Mouse (Mus musculus) hindbrain, embryonic 10.5 days (tissue): ENCODE measurements at regions not wholly inside any gene's neighbourhood (a gene's known extent, or its start where the extent isn't known, plus 50 kb on each side); places are given as distances from the start of the nearest gene placed in this dataset.

Source experiments
- DNase-seq: peaks from one replicate; pipeline ENCODE4 v3.0.0-alpha.2; 2017; ENCODE audit warnings: low spot score
- H3K27ac ChIP-seq: fragments of 300-500 bp; sonication (generic); 2 replicates; pipeline ENCODE4 v1.5.1; 2016; ENCODE audit warnings: mild to moderate bottlenecking, moderate library complexity
- H3K27me3 ChIP-seq: fragments of 300-500 bp; sonication (generic); 2 replicates; pipeline ENCODE4 v1.6.1; 2016; ENCODE audit warnings: mild to moderate bottlenecking; ENCODE audit not compliant: poor library complexity, insufficient read depth, severe bottlenecking
- H3K36me3 ChIP-seq: fragments of 300-500 bp; sonication (generic); 2 replicates; pipeline ENCODE4 v1.6.1; 2016; ENCODE audit warnings: mild to moderate bottlenecking, moderate library complexity
- H3K4me1 ChIP-seq: fragments of 300-500 bp; sonication (generic); replicated peaks from 2 replicates; pipeline ENCODE4 v1.6.1; 2016; ENCODE audit warnings: mild to moderate bottlenecking
- H3K4me3 ChIP-seq: fragments of 300-500 bp; sonication (generic); 2 replicates; pipeline ENCODE4 v1.5.1; 2016; ENCODE audit warnings: mild to moderate bottlenecking, moderate library complexity
- H3K9me3 ChIP-seq: fragments of 300-500 bp; sonication (generic); 2 replicates; pipeline ENCODE4 v1.6.1; 2016; ENCODE audit warnings: mild to moderate bottlenecking, moderate library complexity
- WGBS: fragments of 180-500 bp; shearing (Covaris S2); methylation state at CpG from one replicate; pipeline ENCODE4 v1.1.7; 2016; 5-methylcytosine and 5-hydroxymethylcytosine counted together

- no peaks in the 10 kb centered on the region for H3K9me3 ChIP-seq
Observed at GRCm38 (mm10) chr1:168805442-168805841, 373.4 kb upstream of the Pbx1 start.

DNA sequence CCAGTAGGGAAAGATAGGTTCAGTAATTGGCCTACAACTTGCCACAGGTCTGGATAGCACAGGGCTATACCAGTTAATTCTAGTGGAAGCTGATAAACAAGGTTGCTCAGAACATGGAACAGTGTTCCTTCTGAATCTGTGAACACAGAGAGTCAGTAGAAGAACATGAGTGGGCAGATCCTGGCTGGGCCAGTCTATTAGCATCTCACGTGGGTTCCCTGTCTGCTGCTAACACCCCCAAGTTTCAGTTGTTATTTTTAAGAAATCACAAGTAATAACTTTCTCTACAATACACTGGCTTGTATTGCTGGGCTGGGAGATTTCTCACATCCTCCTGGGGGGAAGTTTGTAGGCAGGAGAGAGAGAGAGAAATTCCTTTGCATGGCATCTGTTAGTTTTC is 369.0 kb upstream of the Pbx1 start:
- Histone ChIP-seq H3K9me3 (no peaks in the 10 kb centered on the region), H3K27me3 (no peaks in the 10 kb centered on the region), H3K27ac (no peak overlapping the region), H3K4me3 (no peak overlapping the region), H3K4me1 (no peaks in the 10 kb centered on the region), H3K36me3 (no peaks in the 10 kb centered on the region)
- no peak for DNase-seq
- 78% methylated on average over 1 of the region's 1 CpGs for WGBS

More at GRCm38 (mm10) chr1:168805442-168805841, 373.4 kb upstream of the Pbx1 start:
- Histone ChIP-seq H3K36me3 (no peaks in the 10 kb centered on the region), H3K4me1 (no peaks in the 10 kb centered on the region), H3K27me3 (no peaks in the 10 kb centered on the region), H3K27ac (no peak overlapping the region), H3K4me3 (no peak overlapping the region)
- no peak for DNase-seq
- 84% methylated on average over 3 of the region's 3 CpGs for WGBS

GRCm38 (mm10) chr1:168786731-168787130 is 354.7 kb upstream of the Pbx1 start:
- Histone ChIP-seq H3K4me3 (no peak overlapping the region), H3K27ac (no peak overlapping the region), H3K9me3 (no peaks in the 10 kb centered on the region), H3K27me3 (no peaks in the 10 kb centered on the region), H3K4me1 (0 out of 2 replicates have a peak, but pooled peaks cover 5% of the 10 kb centered on the region), H3K36me3 (no peaks in the 10 kb centered on the region)
- 50% methylated on average over 3 of the region's 3 CpGs for WGBS
- no peak for DNase-seq

GRCm38 (mm10) chr1:168783851-168784250 is 351.8 kb upstream of the Pbx1 start:
- H3K4me3 ChIP-seq = no peak overlapping the region

GRCm38 (mm10) chr1:168764368-168764895 is 332.4 kb upstream of the Pbx1 start:
- DNase-seq = no peak
- 83% methylated on average over 6 of the region's 6 CpGs for WGBS
- Histone ChIP-seq H3K36me3 (no peaks in the 10 kb centered on the region), H3K9me3 (no peaks in the 10 kb centered on the region), H3K27me3 (no peaks in the 10 kb centered on the region), H3K27ac (no peak overlapping the region), H3K4me3 (no peak overlapping the region), H3K4me1 (0 out of 2 replicates have a peak, but pooled peaks cover 6% of the 10 kb centered on the region)

More at GRCm38 (mm10) chr1:168783851-168784250, 351.8 kb upstream of the Pbx1 start:
- DNase-seq = no peak
- Histone ChIP-seq H3K9me3 (no peaks in the 10 kb centered on the region), H3K27ac (no peak overlapping the region), H3K27me3 (no peaks in the 10 kb centered on the region), H3K4me1 (0 out of 2 replicates have a peak, but pooled peaks cover 5% of the 10 kb centered on the region), H3K36me3 (no peaks in the 10 kb centered on the region)

- Histone ChIP-seq H3K9me3 (no peaks in the 10 kb centered on the region), H3K4me1 (0 out of 2 replicates have a peak, but pooled peaks cover 6% of the 10 kb centered on the region), H3K27ac (no peak overlapping the region), H3K27me3 (no peaks in the 10 kb centered on the region), H3K36me3 (no peaks in the 10 kb centered on the region), H3K4me3 (no peak overlapping the region)
- DNase-seq = no peak
- 97% methylated on average over 2 of the region's 2 CpGs for WGBS
Observed at GRCm38 (mm10) chr1:168761095-168761494, 329.0 kb upstream of the Pbx1 start.

DNA sequence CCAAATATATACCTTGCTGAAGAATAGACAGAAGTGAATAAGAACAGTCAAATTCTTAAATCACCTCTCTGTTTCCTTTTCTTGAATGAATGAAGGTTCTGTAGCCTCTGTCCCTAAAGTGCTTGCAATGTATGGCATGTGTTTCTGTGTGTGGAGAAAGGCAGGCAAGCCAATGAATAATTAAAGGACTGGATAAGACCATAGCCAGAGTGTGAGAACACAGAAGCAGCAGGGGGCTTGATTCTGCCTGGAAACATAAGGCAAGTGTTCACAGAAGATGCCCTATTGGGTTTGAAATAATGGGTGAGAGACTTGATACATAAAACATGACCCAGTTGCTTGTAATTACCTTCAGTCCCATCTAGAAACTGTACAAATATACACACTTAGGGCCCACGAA is 328.2 kb upstream of the Pbx1 start:
- DNase-seq = no peak
- no peaks in the 10 kb centered on the region for H3K9me3 ChIP-seq

DNA sequence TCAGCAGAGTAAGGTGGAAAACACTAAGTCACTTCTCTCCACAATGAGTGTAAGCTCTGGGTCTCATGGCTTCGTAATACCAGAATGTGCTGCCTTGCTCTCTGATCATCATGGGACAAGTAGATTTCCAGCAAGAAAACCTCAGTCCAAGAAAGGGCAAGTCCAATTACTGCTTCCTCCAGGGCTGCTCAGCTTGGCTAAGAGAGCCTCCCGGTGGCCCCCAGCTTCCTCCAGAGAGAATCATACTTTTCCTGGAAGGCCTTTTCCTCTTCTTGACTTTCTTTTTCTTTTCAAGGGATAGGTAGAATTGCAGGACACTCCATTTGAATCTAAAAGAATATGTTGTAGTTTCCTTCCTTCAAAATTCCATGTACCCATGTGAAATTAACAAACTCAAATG is 326.8 kb upstream of the Pbx1 start:
- peaks cover 12% of the 10 kb centered on the region; the same call in 1 of the 2 replicates for H3K4me1 ChIP-seq
- DNase-seq = no peak
- WGBS = 83% methylated on average over 2 of the region's 2 CpGs
- no peaks in the 10 kb centered on the region for H3K9me3 ChIP-seq
- no peak overlapping the region for H3K4me3 ChIP-seq
- H3K27me3 ChIP-seq = no peaks in the 10 kb centered on the region
- H3K27ac ChIP-seq = no peak overlapping the region
- H3K36me3 ChIP-seq = no peaks in the 10 kb centered on the region

More for the DNA sequence above, 328.2 kb upstream of the Pbx1 start:
- Histone ChIP-seq H3K4me3 (no peak overlapping the region), H3K27ac (no peak overlapping the region), H3K27me3 (no peaks in the 10 kb centered on the region), H3K4me1 (0 out of 2 replicates have a peak, but pooled peaks cover 6% of the 10 kb centered on the region), H3K36me3 (no peaks in the 10 kb centered on the region)
- WGBS = 72% methylated on average over 1 of the region's 1 CpGs

GRCm38 (mm10) chr1:168754196-168754595 is 322.1 kb upstream of the Pbx1 start:
- Histone ChIP-seq H3K9me3 (no peaks in the 10 kb centered on the region), H3K4me1 (peaks cover 7% of the 10 kb centered on the region; the same call in 1 of the 2 replicates), H3K4me3 (no peak overlapping the region), H3K27ac (no peak overlapping the region), H3K36me3 (no peaks in the 10 kb centered on the region), H3K27me3 (no peaks in the 10 kb centered on the region)
- peak; percentile 44 for DNase-seq
- WGBS = 52% methylated on average over 7 of the region's 7 CpGs

- H3K36me3 ChIP-seq = no peaks in the 10 kb centered on the region
- H3K4me1 ChIP-seq = no peaks in the 10 kb centered on the region
- DNase-seq = no peak
- no peaks in the 10 kb centered on the region for H3K27me3 ChIP-seq
- H3K9me3 ChIP-seq = no peaks in the 10 kb centered on the region
- H3K27ac ChIP-seq = no peak overlapping the region
- WGBS = 78% methylated on average over 1 of the region's 1 CpGs
- no peak overlapping the region for H3K4me3 ChIP-seq
Observed at GRCm38 (mm10) chr1:168743435-168743834, 311.4 kb upstream of the Pbx1 start.

GRCm38 (mm10) chr1:168738005-168738404 is 305.9 kb upstream of the Pbx1 start:
- 0 out of 2 replicates have a peak, but pooled peaks cover 4% of the 10 kb centered on the region for H3K4me1 ChIP-seq
- no peak for DNase-seq
- 89% methylated on average over 3 of the region's 3 CpGs for WGBS
- no peaks in the 10 kb centered on the region for H3K27me3 ChIP-seq
- H3K27ac ChIP-seq = no peak overlapping the region
- H3K9me3 ChIP-seq = no peaks in the 10 kb centered on the region
- H3K4me3 ChIP-seq = no peak overlapping the region
- H3K36me3 ChIP-seq = no peaks in the 10 kb centered on the region

DNA sequence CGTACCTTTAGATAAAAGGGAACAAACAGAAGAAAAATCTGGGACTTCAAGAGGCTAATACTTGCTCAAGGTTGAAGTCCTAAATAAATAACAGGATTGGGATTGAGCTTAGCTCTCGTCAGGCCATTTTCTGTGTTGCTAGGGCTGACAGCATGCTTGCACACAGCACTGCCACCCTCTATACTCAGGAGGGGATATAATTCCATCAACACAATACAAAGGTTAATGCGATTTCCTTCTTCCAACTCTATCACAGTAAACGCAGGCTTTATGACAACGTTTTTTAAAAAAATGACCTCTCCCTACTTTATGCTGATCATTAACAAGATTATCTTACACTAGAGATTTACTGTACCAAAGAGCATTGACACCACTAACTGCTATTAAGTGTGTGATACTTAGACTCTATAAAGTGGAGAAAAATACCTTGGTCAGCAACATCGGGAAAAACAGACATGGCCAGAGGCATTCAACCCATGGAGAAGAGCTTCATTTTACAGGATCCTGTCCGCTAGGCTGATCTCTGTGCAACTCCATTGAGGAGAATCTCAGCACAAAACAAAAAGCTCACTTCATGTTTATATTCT is 305.3 kb upstream of the Pbx1 start:
- H3K4me3 ChIP-seq = no peak overlapping the region
- no peak for DNase-seq
- H3K27me3 ChIP-seq = no peaks in the 10 kb centered on the region
- H3K9me3 ChIP-seq = no peaks in the 10 kb centered on the region
- 0 out of 2 replicates have a peak, but pooled peaks cover 5% of the 10 kb centered on the region for H3K4me1 ChIP-seq
- H3K36me3 ChIP-seq = no peaks in the 10 kb centered on the region
- H3K27ac ChIP-seq = no peak overlapping the region
- 84% methylated on average over 7 of the region's 7 CpGs for WGBS

DNA sequence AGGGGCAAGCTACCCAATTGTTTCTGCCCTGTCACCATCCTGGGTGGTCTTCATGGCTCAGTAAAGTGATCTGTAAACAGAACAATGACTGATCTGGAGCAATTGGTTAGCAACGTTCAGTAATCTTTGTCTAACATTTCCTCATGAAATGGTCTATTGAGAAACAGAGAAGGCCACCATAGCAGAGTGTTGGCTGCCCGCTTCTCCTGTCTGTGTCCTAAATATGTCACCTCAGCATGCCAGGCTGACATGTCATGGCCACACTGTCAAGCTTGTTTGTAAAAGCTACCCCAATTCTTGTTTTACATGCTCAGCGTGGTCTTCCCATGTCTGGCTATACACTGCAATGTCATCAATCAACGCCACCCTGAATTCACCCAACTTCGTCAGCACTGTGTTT is 301.0 kb upstream of the Pbx1 start:
- DNase-seq = no peak
- WGBS = 63% methylated on average over 5 of the region's 5 CpGs
- H3K9me3 ChIP-seq = no peaks in the 10 kb centered on the region

More for the DNA sequence above, 301.0 kb upstream of the Pbx1 start:
- no peak overlapping the region for H3K4me3 ChIP-seq
- H3K4me1 ChIP-seq = 0 out of 2 replicates have a peak, but pooled peaks cover 5% of the 10 kb centered on the region
- H3K27me3 ChIP-seq = no peaks in the 10 kb centered on the region
- no peaks in the 10 kb centered on the region for H3K36me3 ChIP-seq
- H3K27ac ChIP-seq = no peak overlapping the region
